Mouse (Mus musculus) lung, postnatal 0 days (tissue): ENCODE measurements around the gene Ptk7. TPM values are rescaled to one million over a fixed set of nuclear protein-coding genes. Genes with fewer than 3 reads are reported as not detected.
"Not testable (repeated sequence)": the region's sequence is repeated elsewhere in the genome, so short reads cannot be mapped to it uniquely, and the experiment has no call there.

Experiments
- ATAC-seq: fragments of 200-750 bp; cut with Nextera tagmentation; 2 replicates; pipeline ENCODE4 v1.8.0; 2017; ENCODE audit warnings: moderate library complexity
- DNase-seq: peaks from one replicate; pipeline ENCODE4 v3.0.0-alpha.2; 2016; ENCODE audit warnings: low spot score
- H3K27ac ChIP-seq: fragments of 300-500 bp; sonication (generic); 2 replicates; pipeline ENCODE4 v1.5.1; 2014; ENCODE audit warnings: antibody characterized with exemption, mild to moderate bottlenecking, low read length, mixed read lengths
- H3K27me3 ChIP-seq: fragments of 300-500 bp; sonication (generic); replicated peaks from 2 replicates; pipeline ENCODE4 v1.6.1; 2014; ENCODE audit warnings: low read length, mixed read lengths; ENCODE audit not compliant: insufficient read depth
- H3K36me3 ChIP-seq: fragments of 300-500 bp; sonication (generic); 2 replicates; pipeline ENCODE4 v1.6.1; 2014; ENCODE audit warnings: low read length, mixed read lengths; ENCODE audit not compliant: insufficient read depth
- H3K4me1 ChIP-seq: fragments of 300-500 bp; sonication (generic); 2 replicates; pipeline ENCODE4 v1.6.1; 2014; ENCODE audit warnings: antibody characterized with exemption, low read depth, low read length, mixed read lengths; ENCODE audit not compliant: insufficient read depth
- H3K4me2 ChIP-seq: fragments of 300-500 bp; sonication (generic); replicated peaks from 2 replicates; pipeline ENCODE4 v1.6.1; 2014; ENCODE audit warnings: low read depth, mild to moderate bottlenecking, low read length, moderate library complexity, mixed read lengths
- H3K4me3 ChIP-seq: fragments of 300-500 bp; sonication (generic); 2 replicates; pipeline ENCODE4 v1.5.1; 2014; ENCODE audit warnings: low read depth, low read length
- H3K9ac ChIP-seq: fragments of 300-500 bp; sonication (generic); replicated peaks from 2 replicates; pipeline ENCODE4 v1.6.1; 2014; ENCODE audit warnings: low read depth, mild to moderate bottlenecking
- H3K9me3 ChIP-seq: fragments of 300-500 bp; sonication (generic); 2 replicates; pipeline ENCODE4 v1.6.1; 2016; ENCODE audit warnings: low read length, mixed read lengths
- CTCF ChIP-seq: IDR thresholded peaks from 2 replicates; pipeline ENCODE4 v1.5.1; 2016; ENCODE audit warnings: antibody characterized with exemption, mild to moderate bottlenecking
- EP300 ChIP-seq: IDR thresholded peaks from 2 replicates; pipeline ENCODE4 v1.6.1; 2016; ENCODE audit warnings: antibody characterized with exemption, mild to moderate bottlenecking, control low read depth
- WGBS: fragments of 180-500 bp; shearing (Covaris S2); extraction: QIAGEN DNeasy Blood & Tissue Kit; methylation state at CpG from one replicate; pipeline ENCODE4 v1.1.7; 2014; 5-methylcytosine and 5-hydroxymethylcytosine counted together
- polyA plus RNA-seq: library from polyadenylated mRNA; unstranded; fragments of >200 nt; fragmentation: Nextera tagmentation; extraction: Ambion mirVana; gene quantifications from 2 replicates; pipeline ENCODE4 v1.2.1, GENCODE M21; 2015

Ptk7 gene
- polyA plus RNA-seq, 1 experiment from 2014 or later, result 75.8 TPM

DNA sequence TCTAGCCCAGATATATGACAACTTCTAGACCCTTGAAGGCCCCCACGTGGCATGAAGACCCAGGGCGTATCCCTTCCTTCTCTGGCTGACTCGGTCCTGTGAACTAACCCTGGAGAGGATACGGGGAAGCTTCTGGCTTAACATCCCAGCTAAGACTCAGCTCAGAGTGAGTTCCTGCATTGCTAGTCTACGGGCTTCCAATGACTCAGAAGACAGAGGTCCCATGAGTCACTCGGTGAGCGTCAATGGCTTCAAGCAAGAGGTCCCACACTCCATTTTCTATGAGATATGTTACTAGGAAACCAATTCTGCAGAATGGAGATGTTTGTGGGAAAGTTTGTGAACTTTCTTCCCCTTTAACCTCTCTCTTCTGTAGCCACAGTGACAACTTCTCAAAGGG lies 54.8 kb downstream of the Ptk7 start:
- DNase-seq, result no peak
- Histone ChIP-seq H3K9me3 (no peaks in the 10 kb centered on the region), H3K4me1 (no peaks in the 10 kb centered on the region), H3K4me3 (no peak overlapping the region), H3K27me3 (no peaks in the 10 kb centered on the region), H3K36me3 (peaks cover 47% of the 10 kb centered on the region), H3K4me2 (no peak overlapping the region), H3K27ac (no peak overlapping the region), H3K9ac (no peak overlapping the region)
- ATAC-seq, result no peak
- no peak for TF ChIP-seq CTCF
- no peak for TF ChIP-seq EP300
- 91% methylated on average over 7 of the region's 7 CpGs for WGBS

DNA sequence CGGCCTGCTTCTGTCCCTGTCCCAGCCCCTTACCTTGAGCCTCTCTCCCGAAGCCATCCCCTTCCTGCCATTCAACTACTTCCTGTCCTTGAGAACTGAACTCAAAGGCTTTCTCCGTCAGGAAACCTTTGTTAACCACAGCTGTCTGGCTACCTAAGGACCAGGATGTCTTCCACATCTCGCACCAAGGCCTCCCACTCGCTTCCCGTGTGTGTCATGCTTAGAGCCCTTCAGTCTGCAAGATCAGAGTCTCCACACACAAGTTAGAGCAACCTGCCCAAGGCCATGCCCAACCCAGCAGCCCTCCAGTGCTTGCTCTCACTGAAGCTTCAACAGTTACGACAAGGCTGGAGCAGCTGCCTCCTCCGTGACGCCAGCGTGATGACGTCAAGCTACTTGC lies 58.3 kb downstream of the Ptk7 start:
- no peak overlapping the region for H3K4me3 ChIP-seq
- TF ChIP-seq EP300, result no peak
- no peak for TF ChIP-seq CTCF
- peaks cover 40% of the 10 kb centered on the region for H3K36me3 ChIP-seq
- 64% methylated on average over 11 of the region's 11 CpGs for WGBS
- no peak for DNase-seq
- H3K27ac ChIP-seq, result 0 out of 2 replicates have a peak overlapping the region, but pooled peaks have one; percentile 16
- peak; percentile 41 for ATAC-seq
- no peaks in the 10 kb centered on the region for H3K4me1 ChIP-seq
- H3K9me3 ChIP-seq, result no peaks in the 10 kb centered on the region
- H3K27me3 ChIP-seq, result no peaks in the 10 kb centered on the region
- no peak overlapping the region for H3K9ac ChIP-seq
- no peak overlapping the region for H3K4me2 ChIP-seq

DNA sequence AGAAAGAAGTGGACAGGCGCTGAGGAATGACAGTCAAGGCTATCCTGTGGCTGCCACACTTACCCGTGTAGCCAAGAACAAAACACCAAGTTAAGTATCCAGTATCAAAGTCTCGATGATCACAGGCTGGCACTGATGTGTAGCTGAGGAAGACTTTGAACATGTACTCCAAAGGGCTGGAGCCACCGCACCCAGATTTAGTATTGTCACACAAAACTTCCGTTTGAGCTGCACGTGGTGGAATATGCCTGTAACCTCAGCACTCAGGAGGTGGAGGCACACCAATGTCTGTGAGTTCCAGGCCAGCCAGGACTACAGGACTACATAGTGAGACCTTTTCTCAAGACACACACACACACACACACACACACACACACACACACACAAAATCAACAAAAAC lies 70.2 kb downstream of the Ptk7 start:
- TF ChIP-seq CTCF, result no peak
- TF ChIP-seq EP300, result no peak
- H3K27ac ChIP-seq, result no peak overlapping the region
- H3K4me1 ChIP-seq, result peaks cover 6% of the 10 kb centered on the region; the same call in 1 of the 2 replicates
- no peaks in the 10 kb centered on the region for H3K27me3 ChIP-seq
- WGBS, result 91% methylated on average over 6 of the region's 6 CpGs
- no peak overlapping the region for H3K4me2 ChIP-seq
- no peak overlapping the region for H3K9ac ChIP-seq
- H3K36me3 ChIP-seq, result 0 out of 2 replicates have a peak, but pooled peaks cover 6% of the 10 kb centered on the region
- ATAC-seq (no peak), DNase-seq (no peak)
- no peaks in the 10 kb centered on the region for H3K9me3 ChIP-seq
- no peak overlapping the region for H3K4me3 ChIP-seq

GRCm38 (mm10) chr17:46558151-46558550 lies 71.2 kb downstream of the Ptk7 start:
- TF ChIP-seq CTCF (no peak), EP300 (no peak)
- 76% methylated on average over 5 of the region's 5 CpGs for WGBS
- DNase-seq (no peak), ATAC-seq (no peak)
- Histone ChIP-seq H3K27me3 (no peaks in the 10 kb centered on the region), H3K27ac (no peak overlapping the region), H3K9me3 (no peaks in the 10 kb centered on the region), H3K4me2 (no peak overlapping the region), H3K4me1 (peaks cover 14% of the 10 kb centered on the region), H3K36me3 (no peaks in the 10 kb centered on the region), H3K4me3 (no peak overlapping the region), H3K9ac (no peak overlapping the region)

GRCm38 (mm10) chr17:46557321-46557720 lies 72.0 kb downstream of the Ptk7 start:
- DNase-seq, H3K9ac ChIP-seq, H3K36me3 ChIP-seq, H3K4me3 ChIP-seq, H3K27me3 ChIP-seq, H3K9me3 ChIP-seq, ATAC-seq: not testable (repeated sequence)
- Histone ChIP-seq H3K27ac (peak overlapping the region; percentile 79; the same call in 1 of the 2 replicates), H3K4me2 (0 out of 2 replicates have a peak overlapping the region, but pooled peaks have one; percentile 94), H3K4me1 (peaks cover 14% of the 10 kb centered on the region)

DNA sequence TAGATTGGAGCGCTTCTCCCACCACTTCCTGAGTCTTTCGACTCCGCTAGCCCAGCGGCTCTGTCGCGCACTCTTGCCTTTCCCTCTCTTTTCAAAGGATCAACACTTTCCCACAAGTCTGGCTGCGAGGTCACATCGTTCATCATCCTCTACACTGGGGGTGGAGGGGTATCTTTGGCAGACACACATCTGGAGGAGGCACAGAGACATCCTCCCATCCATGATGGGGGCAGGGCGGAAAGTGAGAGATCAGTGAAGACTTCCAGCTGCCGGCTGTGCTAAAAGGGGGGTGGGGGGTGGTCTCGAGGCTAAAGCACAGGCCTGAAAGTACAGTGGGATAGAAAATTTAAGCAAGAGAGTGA lies 72.7 kb downstream of the Ptk7 start:
- Histone ChIP-seq H3K4me2 (peak overlapping the region; percentile 94), H3K9me3 (no peaks in the 10 kb centered on the region), H3K4me1 (peaks cover 16% of the 10 kb centered on the region), H3K4me3 (peak overlapping the region; percentile 95), H3K27ac (peak overlapping the region; percentile 79), H3K36me3 (no peaks in the 10 kb centered on the region), H3K27me3 (no peaks in the 10 kb centered on the region), H3K9ac (peak overlapping the region; percentile 36)
- DNase-seq (no peak), ATAC-seq (peak; percentile 6)
- WGBS, result 0% methylated on average over 11 of the region's 11 CpGs
- TF ChIP-seq EP300 (0 out of 2 replicates have a peak, but pooled peaks have one; percentile 9), CTCF (no peak)
